ENCODE assay signal across 19 mouse cellular contexts in the genomic region with DNA sequence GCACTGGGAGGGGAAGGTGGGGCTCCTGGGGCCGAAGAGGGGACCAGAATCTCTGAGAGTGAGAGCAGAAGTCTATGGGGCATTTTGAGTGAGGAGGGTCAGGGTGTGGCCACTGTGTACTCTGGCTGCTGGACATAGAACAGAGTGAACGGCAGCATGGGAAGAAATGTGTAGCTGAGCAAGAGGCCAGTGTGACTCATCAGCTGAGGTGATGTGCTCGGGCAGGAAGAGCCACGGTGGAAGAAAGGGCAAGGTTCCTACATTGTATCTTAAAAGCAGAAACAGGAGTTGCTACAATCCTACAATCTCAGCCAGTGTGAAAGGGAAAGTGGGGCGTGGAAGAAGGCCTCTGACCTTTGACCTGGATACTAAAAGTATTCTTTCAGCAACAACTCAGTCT.
A peak's percentile ranks its signal among the peaks of the same experiment; 100 is the strongest.
DNase-seq lines count a peak whose midpoint lies in the region; ATAC-seq lines count a peak whose summit lies in the region.
"Had no signal": no experiment of that assay in that cellular context is flagged by ENCODE, and none has a peak within 500 bp of the region (broad histone marks: within the 10 kb centered on the region; RNA-seq: fewer than 3 reads in every experiment).

No protein-coding gene starts in this region.

- no peaks in the 10 kb centered on the region for H3K4me1 ChIP-seq in liver, embryonic 16.5 days (ENCODE audit: control insufficient read depth, low read depth, low read length)
- no peaks in the 10 kb centered on the region for H3K4me1 ChIP-seq in liver, embryonic 12.5 days
- H3K4me1 ChIP-seq in intestine, embryonic 16.5 days (ENCODE audit: control insufficient read depth, insufficient read depth, low read length): no peaks in the 10 kb centered on the region
- H3K4me1 ChIP-seq: hindbrain, embryonic 15.5 days; liver, embryonic 13.5 days had no signal

- no peaks in the 10 kb centered on the region for H3K36me3 ChIP-seq in liver, embryonic 16.5 days (ENCODE audit: control insufficient read depth, insufficient read depth)
- no peaks in the 10 kb centered on the region for H3K36me3 ChIP-seq in liver, embryonic 12.5 days
- no peaks in the 10 kb centered on the region for H3K36me3 ChIP-seq in intestine, embryonic 16.5 days (ENCODE audit: control insufficient read depth, insufficient read depth, low read length)
- H3K36me3 ChIP-seq: embryonic facial prominence, embryonic 12.5 days; hindbrain, embryonic 15.5 days; liver, embryonic 13.5 days had no signal

- H3K9me3 ChIP-seq in liver, embryonic 16.5 days (replicated peaks; ENCODE audit: control insufficient read depth, low read length): no peaks in the 10 kb centered on the region
- H3K9me3 ChIP-seq in liver, embryonic 12.5 days (replicated peaks): no peaks in the 10 kb centered on the region
- no peaks in the 10 kb centered on the region for H3K9me3 ChIP-seq in intestine, embryonic 16.5 days (ENCODE audit: control insufficient read depth, low read length)
- H3K9me3 ChIP-seq: embryonic facial prominence, embryonic 12.5 days; hindbrain, embryonic 15.5 days; liver, embryonic 13.5 days had no signal

- peak; percentile 63 for DNase-seq in 3T3-L1 (ENCODE audit: low read depth, low spot score)
- DNase-seq in CD4-positive helper T cell, adult 2 months (ENCODE audit: low read depth, low spot score): peak; percentile 13
- DNase-seq in left cerebral cortex, postnatal 25 days (ENCODE audit: low spot score in 2 of 2): no peak
- DNase-seq in embryo, embryonic 9.5 days (ENCODE audit: extremely low spot score): no peak
- DNase-seq: cerebellum, adult 18-20 months; forebrain, postnatal 0 days; heart, postnatal 14 days; kidney, adult 2 months; kidney, postnatal 36 days; liver, embryonic 13.5 days; lung, postnatal 14 days; right cerebral cortex, postnatal 25 days had no signal

- ATAC-seq in liver, embryonic 16.5 days (ENCODE audit: low read depth): 0 out of 2 replicates have a peak, but pooled peaks have one; percentile 37
- ATAC-seq in liver, embryonic 12.5 days: no peak
- peak; percentile 92 for ATAC-seq in intestine, embryonic 16.5 days
- no peak for ATAC-seq in activated CD4-positive, CD25-positive, alpha-beta regulatory T cell, adult 4 months
- ATAC-seq: forebrain, postnatal 0 days had no signal

- intact Hi-C loops in left cerebral cortex, postnatal 25 days (cut with DNase I): no loop called here

- H3K27ac ChIP-seq in liver, embryonic 16.5 days (ENCODE audit: low read length): no peak overlapping the region
- no peak overlapping the region for H3K27ac ChIP-seq in liver, embryonic 12.5 days
- no peak overlapping the region for H3K27ac ChIP-seq in intestine, embryonic 16.5 days (ENCODE audit: low read length)
- H3K27ac ChIP-seq: embryonic facial prominence, embryonic 12.5 days; hindbrain, embryonic 15.5 days; liver, embryonic 13.5 days had no signal

- H3K27me3 ChIP-seq in liver, embryonic 16.5 days (ENCODE audit: control insufficient read depth, insufficient read depth, low read depth, low read length): no peaks in the 10 kb centered on the region
- H3K27me3 ChIP-seq in liver, embryonic 12.5 days (replicated peaks): no peaks in the 10 kb centered on the region
- H3K27me3 ChIP-seq in intestine, embryonic 16.5 days (replicated peaks; ENCODE audit: control insufficient read depth, insufficient read depth, low read length): no peaks in the 10 kb centered on the region
- H3K27me3 ChIP-seq: embryonic facial prominence, embryonic 12.5 days; hindbrain, embryonic 15.5 days; liver, embryonic 13.5 days had no signal

- 30% methylated on average over 5 of the region's 5 CpGs for WGBS in liver, embryonic 16.5 days (ENCODE audit: insufficient replicate concordance)
- 25% methylated on average over 5 of the region's 5 CpGs for WGBS in liver, embryonic 12.5 days (ENCODE audit: insufficient replicate concordance)
- WGBS in intestine, embryonic 16.5 days: 48% methylated on average over 5 of the region's 5 CpGs

- H3K4me3 ChIP-seq in liver, embryonic 16.5 days (ENCODE audit: low read depth, low read length): no peak overlapping the region
- no peak overlapping the region for H3K4me3 ChIP-seq in liver, embryonic 12.5 days
- H3K4me3 ChIP-seq in intestine, embryonic 16.5 days (ENCODE audit: low read length): no peak overlapping the region
- H3K4me3 ChIP-seq: embryonic facial prominence, embryonic 12.5 days; hindbrain, embryonic 15.5 days; liver, embryonic 13.5 days had no signal

- no peak overlapping the region for H3K4me2 ChIP-seq in liver, embryonic 16.5 days (ENCODE audit: low read depth, low read length)
- H3K4me2 ChIP-seq in liver, embryonic 12.5 days: no peak overlapping the region
- H3K4me2 ChIP-seq in intestine, embryonic 16.5 days (ENCODE audit: low read depth, low read length): no peak overlapping the region
- H3K4me2 ChIP-seq: embryonic facial prominence, embryonic 12.5 days; heart, embryonic 11.5 days; hindbrain, embryonic 15.5 days; liver, embryonic 13.5 days had no signal

- H3K9ac ChIP-seq in liver, embryonic 16.5 days (ENCODE audit: low read depth, low read length): no peak overlapping the region
- no peak overlapping the region for H3K9ac ChIP-seq in liver, embryonic 12.5 days
- H3K9ac ChIP-seq in intestine, embryonic 16.5 days (ENCODE audit: low read depth, low read length): no peak overlapping the region
- H3K9ac ChIP-seq: embryonic facial prominence, embryonic 12.5 days; forebrain, postnatal 0 days; hindbrain, embryonic 15.5 days; liver, embryonic 13.5 days had no signal

Comparison
In these comparisons a context has a peak if more than half of its experiments do, and no peak if none do; other contexts are left out.
1. ATAC-seq: peak in liver, embryonic 16.5 days (single experiment) and intestine, embryonic 16.5 days (single experiment); none in liver, embryonic 12.5 days (single experiment) and activated CD4-positive, CD25-positive, alpha-beta regulatory T cell, adult 4 months (single experiment).
2. DNase-seq: peak in 3T3-L1 (single experiment) and CD4-positive helper T cell, adult 2 months (single experiment); none in left cerebral cortex, postnatal 25 days (0 of 2) and embryo, embryonic 9.5 days (single experiment).